Mouse (Mus musculus): ENCODE results near the gene Tnfaip8l1. TPM values are rescaled to one million over a fixed set of nuclear protein-coding genes. Genes with fewer than 3 reads are reported as not detected.

The Tnfaip8l1 gene
- 0.81 and 1.2 TPM in 2 replicates for polyA plus RNA-seq (2012)

- TF ChIP-seq GATA1 (IDR thresholded peaks at IDR 0.05; ENCODE audit: low read length): no peak
These were observed at the start of gene Tnfaip8l1 for GRCm38 (mm10) chr17:56162231-56162774. Gene Tnfaip8l1, plus strand, starts transcription at chr17:56162477.

- no peak for TF ChIP-seq GATA1 (IDR thresholded peaks at IDR 0.05; ENCODE audit: low read length)
These were observed 49.5 kb upstream of the Tnfaip8l1 start for GRCm38 (mm10) chr17:56112743-56113142.

- no peak for TF ChIP-seq GATA1 (IDR thresholded peaks at IDR 0.05; ENCODE audit: low read length)
These were observed 46.1 kb upstream of the Tnfaip8l1 start for GRCm38 (mm10) chr17:56116193-56116592.

DNA sequence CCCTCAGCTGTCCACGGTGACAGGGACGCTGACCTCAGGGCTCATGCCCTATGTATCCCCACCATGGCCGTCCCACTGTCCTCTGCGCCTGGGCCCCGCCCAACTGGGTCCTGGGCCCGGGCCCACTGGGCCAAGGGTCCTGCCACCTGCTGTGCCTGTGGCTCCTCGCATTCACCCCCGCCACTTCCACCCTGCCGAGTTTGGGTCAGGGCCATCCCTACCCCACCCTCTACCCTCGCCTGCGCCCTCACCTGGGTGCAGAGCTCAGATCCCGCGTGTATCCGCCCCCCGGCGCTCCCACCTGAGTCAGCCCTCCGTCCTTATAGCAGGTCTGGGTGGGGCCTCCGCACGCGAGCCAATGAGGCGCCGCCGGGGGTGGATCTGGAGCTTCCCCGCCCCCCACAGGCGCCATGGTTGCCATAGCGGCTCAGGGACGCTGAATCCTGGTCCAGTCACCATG lies 45.0 kb upstream of the Tnfaip8l1 start, which contains the start of gene Plin5:
Gene Plin5, minus strand, starts transcription at position 346 of the 460 bp plus-strand sequence.
- no peak for TF ChIP-seq GATA1 (IDR thresholded peaks at IDR 0.05; ENCODE audit: low read length)

DNA sequence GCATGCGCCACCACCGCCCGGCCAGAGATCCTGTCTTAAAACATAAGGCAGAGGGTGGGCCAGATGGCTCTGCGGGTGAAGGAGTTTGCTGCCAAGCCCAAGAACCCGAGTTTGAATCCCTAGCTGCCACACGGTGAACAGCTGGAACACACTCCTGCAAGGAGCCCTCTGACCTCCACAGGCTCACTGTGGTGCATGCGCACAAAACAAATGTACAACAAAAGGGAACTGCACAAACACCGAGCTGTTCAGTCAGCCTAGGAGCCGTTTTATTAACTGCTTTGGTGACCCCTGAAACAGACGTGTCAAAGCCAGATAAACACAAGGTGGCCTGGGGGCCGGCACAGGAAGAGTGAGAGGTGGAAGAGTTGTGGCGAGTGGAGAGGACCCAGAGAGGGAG lies 42.8 kb upstream of the Tnfaip8l1 start:
- TF ChIP-seq GATA1 (IDR thresholded peaks at IDR 0.05; ENCODE audit: low read length): no peak

- TF ChIP-seq GATA1 (IDR thresholded peaks at IDR 0.05; ENCODE audit: low read length): no peak
These were observed 42.0 kb upstream of the Tnfaip8l1 start for GRCm38 (mm10) chr17:56119981-56120880.

- no peak for TF ChIP-seq GATA1 (IDR thresholded peaks at IDR 0.05; ENCODE audit: low read length)
These were observed 40.5 kb upstream of the Tnfaip8l1 start, which contains the start of gene Lrg1 for GRCm38 (mm10) chr17:56121826-56122225. Gene Lrg1, minus strand, starts transcription at chr17:56122001.

DNA sequence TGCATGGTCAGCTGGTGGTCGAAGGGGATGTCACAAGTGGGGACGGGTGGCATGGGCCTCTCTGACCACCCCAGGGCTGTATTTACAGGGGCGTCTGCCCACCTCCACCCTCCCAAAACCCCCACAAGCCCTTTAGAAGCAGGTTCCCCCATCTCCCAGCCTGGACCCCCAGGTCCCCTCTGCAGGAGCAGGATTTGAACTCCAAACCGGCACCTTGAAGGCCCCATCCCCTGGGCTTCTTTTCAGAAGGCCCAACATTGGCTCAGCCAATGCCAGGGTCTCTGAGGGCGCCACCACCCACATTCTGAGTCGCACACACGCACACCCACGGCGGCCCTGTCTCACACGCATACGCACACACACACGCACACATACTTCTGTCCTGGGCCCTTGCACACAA lies 39.1 kb upstream of the Tnfaip8l1 start:
- TF ChIP-seq GATA1 (IDR thresholded peaks at IDR 0.05; ENCODE audit: low read length): no peak

DNA sequence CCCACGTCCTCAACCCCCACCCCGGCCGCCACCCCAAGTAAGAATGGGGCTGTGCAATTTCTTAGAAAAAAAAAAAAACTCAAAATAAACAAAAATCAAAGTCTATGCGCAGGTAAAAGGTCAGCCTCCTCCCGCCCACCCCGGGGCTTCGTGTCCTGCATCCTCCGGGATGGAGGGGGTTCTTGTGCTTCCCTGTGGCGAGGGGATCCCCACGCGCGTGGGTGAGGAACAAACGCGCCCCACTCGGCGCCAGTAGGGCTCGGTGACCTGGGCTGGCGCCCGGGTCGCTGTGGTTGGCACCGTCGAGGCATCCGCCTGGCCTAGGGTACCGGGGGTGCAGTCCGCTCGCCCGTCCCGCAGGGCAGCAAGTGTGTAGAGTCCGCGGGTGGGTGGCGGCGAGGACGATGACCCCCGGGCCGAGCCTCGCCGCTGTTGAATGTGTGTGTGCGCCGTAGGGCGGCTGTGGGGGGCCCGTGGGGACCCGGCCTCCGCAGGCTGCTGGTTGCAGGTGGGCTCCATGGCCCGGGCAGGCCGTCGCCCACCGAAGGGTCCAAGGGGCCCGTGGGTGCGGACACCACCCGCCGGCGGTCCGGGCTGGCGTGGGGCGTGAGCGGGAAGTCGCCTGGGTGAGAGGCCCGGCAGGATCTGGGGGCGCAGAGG lies 38.5 kb upstream of the Tnfaip8l1 start:
- TF ChIP-seq GATA1 (IDR thresholded peaks at IDR 0.05; ENCODE audit: low read length): no peak

DNA sequence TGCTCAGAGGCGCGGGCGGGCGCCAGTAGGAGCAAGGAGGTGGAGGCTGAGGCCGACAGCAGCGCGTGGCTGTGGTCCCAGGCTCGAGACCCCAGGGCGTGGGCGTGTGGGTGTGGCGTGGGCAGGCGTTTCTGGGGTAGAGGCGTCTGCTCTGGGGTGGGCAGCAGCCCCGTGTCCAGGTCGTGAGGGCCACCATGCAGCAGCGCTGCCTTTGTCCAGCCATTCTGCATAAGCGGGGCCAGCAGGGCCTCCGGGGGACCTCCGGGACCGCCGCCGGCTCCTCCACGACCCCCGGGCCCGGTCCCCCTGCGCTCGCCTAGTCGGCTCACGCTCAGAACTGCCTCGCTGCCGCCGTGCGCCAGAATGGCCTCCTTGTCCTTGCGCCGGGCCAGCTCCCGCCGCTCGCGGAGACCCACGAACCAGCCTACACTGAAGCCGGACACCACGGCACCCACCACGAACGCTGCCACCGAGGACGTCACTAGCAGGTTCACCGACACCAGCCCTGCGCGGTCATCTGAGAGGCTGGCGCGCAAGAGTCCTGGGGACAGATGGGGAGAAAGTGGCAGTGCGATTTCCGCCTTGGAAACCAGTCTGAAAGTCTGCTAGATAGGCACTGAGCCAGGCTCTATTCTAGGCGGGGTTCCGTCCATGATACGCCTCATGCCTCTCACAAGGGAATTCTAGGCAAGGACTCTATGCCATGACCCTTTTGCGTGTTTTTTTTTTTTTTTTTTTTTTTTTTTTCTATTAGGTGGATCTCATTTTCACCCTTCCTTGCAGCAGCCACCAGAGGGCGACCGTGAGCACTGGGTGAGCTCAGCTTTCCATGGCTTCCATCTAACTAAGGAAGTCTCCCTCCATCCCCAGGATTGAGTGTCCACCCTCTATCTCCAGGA lies 37.7 kb upstream of the Tnfaip8l1 start:
- TF ChIP-seq GATA1 (IDR thresholded peaks at IDR 0.05; ENCODE audit: low read length): no peak

DNA sequence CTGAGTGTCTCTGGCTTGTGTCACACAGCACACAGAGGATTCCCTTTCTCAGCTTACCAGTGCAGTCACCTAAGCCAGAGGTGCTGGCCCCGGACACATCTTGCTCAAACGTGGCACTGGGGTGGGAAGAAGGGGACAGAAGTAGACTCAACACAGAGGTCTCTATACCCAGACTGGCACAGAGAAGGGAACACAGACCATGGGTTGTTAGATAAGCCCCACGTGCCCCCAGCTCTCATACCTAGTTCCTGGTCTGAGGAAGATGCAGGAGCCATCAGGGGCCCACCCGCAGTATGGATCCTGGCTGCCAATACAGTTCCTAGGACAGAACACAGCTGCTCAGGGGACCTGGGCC lies 37.0 kb upstream of the Tnfaip8l1 start:
- TF ChIP-seq GATA1 (IDR thresholded peaks at IDR 0.05; ENCODE audit: low read length): no peak

DNA sequence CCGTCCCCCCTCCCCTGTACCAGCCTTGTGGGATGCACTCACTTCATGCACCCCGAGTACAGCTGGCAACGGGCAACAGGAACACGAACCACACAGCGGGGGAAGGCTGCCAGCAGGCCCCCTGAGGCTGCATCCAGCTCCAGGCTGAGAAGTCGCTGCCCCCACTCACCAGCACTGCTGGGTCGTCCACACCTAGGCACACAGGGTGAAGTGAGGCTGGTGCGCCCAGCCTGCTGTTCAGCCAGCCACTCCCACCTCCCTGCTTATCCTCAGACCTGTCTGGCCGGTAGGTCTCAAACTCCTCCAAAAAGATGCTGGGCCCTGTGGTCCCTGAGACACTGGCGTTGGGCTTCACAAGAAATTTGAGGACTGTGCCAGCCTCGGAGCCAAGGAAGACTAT lies 36.1 kb upstream of the Tnfaip8l1 start:
- no peak for TF ChIP-seq GATA1 (IDR thresholded peaks at IDR 0.05; ENCODE audit: low read length)

- TF ChIP-seq GATA1 (IDR thresholded peaks at IDR 0.05; ENCODE audit: low read length): no peak
These were observed 34.0 kb upstream of the Tnfaip8l1 start for GRCm38 (mm10) chr17:56128246-56128645.

GRCm38 (mm10) chr17:56131136-56131535 lies 31.1 kb upstream of the Tnfaip8l1 start:
- no peak for TF ChIP-seq GATA1 (IDR thresholded peaks at IDR 0.05; ENCODE audit: low read length)

- TF ChIP-seq GATA1 (IDR thresholded peaks at IDR 0.05; ENCODE audit: low read length): no peak
These were observed 30.5 kb upstream of the Tnfaip8l1 start for GRCm38 (mm10) chr17:56131814-56132213.
